Mouse (Mus musculus) cerebellum, postnatal 10 days (tissue): Measurements from ENCODE around the gene Kif21b.

Source experiments
- DNase-seq, 2 experiments: peaks; one replicate each; pipeline ENCODE4 v3.0.0; 2021; ENCODE audit warnings: mixed read lengths in 2 of 2

The Kif21b gene

DNA sequence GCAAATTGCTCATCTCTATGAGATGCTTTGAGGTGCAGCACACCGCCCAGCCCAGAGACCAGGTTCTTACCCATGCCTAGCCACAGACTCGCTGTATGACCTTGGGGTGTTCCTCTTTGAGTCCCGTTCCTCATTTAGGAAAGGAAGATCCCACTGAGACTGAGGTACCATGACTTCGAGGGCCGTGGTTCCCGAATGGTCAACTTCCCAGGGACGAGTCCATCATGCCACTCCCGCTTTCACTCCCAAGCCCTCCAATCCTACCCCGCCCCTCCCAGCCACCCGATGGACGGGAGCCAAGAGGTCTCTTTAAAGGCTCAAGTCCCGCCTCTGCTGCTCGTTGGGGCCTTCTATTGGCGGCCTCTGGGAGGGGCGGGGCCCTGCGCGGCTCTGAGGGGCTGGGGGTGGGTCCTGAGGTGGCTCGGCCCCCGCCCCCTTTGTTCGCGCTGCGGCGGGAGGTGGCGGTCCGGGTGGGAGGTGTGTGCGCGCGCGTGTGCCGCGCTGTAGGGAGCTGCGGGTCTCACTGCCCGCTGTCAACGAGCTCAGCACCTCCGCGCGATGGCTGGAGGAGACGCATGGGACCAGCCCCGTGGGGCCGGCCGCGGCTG lies at the start of gene Kif21b:
TSS of gene Kif21b (plus strand) at position 439 of the 608 bp plus-strand sequence.
- DNase-seq: peak; percentile 98 to 99

- DNase-seq: no peak
These were observed 45.1 kb upstream of the Kif21b start for GRCm38 (mm10) chr1:136085988-136086685.

DNA sequence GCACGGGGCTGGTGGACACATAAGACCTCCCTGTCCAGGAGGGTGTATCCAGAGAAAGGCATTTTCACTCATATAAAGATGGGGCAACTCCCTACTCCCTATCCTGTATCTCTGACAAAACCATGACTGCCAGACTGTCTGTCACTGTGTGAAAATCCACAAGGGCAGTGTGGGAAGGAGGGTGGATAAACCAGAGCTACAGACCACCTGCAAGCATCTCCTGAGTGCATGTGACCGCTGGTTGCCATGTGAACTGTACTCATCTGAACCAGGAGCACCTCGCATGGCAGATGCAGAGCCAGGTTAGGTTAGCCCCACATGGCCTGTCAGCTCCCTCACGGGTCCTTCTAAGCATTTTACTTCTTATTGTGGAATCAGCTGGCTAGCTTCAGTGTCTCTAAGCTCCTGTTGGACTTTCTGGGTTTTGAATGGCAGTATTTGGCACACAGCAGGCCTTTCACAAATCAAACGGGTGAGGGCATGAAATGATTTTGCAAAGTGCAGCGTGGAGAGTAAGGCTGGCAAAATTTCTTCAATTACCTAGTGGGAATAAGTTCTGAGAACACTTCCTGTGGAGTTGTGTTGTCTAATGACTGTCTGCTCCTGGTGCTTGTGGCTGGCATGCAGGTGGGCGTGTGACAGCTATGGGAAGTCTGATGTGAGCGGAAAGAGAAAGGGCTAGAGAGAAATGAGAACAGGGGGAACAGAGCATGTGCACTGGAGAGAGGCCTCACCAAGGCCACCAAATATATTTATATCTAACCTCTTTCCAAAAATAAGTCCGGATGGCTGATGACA lies 41.6 kb upstream of the Kif21b start:
- no peak for DNase-seq

DNA sequence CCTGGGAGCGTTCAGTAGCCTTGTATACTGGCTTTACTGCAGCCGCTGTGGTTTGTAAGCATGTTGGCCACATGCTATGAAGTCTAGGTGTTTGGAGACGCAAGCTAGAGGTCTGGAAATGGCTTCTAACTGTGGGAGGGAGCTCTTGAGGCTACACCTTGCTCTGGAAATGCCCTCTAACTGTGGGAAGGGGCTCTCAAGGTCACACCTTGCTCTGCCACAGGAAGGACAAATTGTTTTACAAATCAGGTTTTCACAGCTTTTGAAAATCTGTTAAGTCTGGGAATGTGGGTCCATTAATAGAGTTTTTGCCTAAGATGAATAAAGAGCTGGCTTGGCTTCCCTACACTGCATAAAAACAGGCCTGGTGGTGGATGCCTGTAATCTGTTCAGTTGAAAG lies 37.5 kb upstream of the Kif21b start:
- no peak for DNase-seq

DNA sequence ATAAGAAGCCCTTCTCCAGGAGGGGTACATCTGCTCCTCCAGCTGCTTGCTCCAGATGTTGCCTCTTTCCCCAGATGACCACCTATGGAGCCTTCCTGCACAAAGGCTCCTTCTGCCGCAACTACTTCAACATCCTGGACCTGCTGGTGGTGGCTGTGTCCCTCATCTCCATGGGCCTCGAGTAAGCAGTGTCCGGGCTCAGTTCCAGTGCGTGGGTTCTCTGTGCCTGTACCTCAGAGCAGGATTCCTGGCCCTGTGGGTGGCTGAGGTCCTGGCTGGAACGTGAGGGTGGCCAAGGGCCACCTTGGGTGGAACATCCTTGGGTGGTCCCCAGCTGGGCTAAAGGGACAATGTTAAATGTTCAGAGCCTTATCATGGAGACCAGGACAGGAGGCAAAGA lies 36.4 kb upstream of the Kif21b start:
- DNase-seq: no peak

DNA sequence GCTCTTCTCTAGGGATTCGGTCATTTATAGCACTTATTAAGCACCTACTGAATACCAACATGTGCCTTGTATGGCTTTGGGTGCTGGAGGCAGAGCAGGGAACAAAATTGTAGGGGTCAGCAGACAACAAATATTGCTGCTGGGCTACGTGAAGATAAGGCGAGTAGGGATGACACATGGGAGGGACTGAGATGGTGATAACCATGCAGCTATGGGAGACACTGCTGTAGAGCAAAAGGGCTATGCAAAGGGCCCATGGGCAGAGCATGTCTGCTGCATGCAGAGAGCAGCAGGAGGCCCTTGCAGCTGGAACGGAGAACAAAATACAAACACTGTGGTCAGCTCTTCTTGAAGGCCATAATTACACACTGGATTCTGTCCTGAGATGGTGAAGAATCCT lies 29.1 kb upstream of the Kif21b start:
- no peak for DNase-seq

- DNase-seq: peak; percentile 71 to 76
These were observed 28.6 kb upstream of the Kif21b start for GRCm38 (mm10) chr1:136102551-136102950.

DNA sequence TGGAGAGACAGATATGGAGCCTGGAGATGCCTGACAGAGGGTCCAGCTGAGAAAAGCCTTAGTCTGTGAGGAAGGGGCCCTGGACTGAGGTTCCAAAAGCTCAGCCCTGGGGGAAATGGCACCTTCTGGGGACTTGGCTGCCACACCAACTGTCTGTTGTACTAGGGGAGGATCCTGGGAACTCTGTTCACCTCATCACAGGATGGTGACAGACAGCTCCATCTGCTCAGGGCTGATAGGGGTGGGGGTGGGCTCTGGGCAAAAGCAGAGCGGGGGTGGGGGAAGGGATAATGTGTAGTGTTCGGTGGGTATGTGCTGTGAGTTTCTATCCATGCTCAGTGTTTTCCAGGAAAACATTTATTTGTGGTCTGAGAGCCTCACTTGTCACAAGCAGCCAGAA lies 28.2 kb upstream of the Kif21b start:
- DNase-seq: peak; percentile 83 to 90

DNA sequence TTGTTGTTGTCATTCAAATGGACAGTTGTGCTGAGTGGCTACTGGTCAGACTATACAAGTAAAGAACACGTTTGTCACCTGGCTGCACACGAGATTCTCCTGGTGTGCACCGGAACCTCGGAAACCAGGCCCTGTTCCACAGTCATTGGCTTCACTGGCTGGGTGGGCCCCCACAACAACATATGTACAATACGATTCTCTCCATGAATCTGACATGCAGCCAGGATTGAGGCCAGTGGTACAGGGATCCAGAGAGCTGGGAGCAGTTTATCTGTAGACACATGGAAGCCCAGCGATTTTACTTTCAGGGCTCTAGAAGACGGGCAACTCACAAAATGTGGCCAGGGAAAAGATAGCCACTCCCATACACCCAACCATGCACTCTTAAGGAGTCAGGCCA lies 27.5 kb upstream of the Kif21b start:
- DNase-seq: peak; percentile 79 to 84

DNA sequence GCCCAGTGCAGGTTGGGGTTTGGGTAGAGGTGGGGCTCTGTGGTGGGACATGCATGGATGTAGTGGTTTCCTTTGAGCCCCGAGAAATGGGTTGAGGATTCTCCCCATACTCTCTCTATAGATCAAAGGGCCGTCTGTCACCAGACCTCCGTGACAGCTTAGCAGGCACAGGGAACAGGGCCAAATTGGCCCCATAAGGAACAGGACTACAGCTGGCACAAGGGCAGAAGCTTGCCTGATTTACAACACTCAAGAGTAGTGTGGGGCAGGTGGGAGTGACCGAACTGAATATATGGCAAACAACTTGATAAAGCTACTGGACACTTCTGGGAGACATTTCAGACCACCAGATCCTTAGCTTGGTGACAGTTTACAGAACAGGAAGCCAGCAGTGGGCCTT lies 26.4 kb upstream of the Kif21b start:
- peak; percentile 58 to 74 for DNase-seq

DNA sequence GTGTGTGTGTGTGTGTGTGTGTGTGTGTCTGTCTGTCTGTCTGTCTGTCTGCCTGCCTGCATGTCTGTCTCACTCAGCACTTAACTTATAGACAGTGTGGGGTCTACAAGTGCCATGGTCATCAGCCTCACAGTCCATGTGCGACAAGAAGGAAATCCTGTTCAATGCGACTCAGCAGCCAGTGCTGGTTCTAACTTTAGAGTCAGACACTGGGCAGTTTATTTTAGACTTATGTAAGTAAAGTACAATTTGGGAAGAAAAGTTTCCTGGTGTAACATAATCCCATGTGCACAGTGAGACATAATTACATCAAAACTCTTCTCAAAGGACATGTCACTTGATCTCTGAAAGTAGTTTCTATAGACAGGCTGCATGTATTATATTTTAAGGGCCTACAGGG lies 21.7 kb upstream of the Kif21b start:
- DNase-seq: no peak

- DNase-seq: peak; percentile 73
These were observed 15.0 kb upstream of the Kif21b start for GRCm38 (mm10) chr1:136116183-136116582.

GRCm38 (mm10) chr1:136117069-136117468 lies 14.1 kb upstream of the Kif21b start:
- DNase-seq: no peak

DNA sequence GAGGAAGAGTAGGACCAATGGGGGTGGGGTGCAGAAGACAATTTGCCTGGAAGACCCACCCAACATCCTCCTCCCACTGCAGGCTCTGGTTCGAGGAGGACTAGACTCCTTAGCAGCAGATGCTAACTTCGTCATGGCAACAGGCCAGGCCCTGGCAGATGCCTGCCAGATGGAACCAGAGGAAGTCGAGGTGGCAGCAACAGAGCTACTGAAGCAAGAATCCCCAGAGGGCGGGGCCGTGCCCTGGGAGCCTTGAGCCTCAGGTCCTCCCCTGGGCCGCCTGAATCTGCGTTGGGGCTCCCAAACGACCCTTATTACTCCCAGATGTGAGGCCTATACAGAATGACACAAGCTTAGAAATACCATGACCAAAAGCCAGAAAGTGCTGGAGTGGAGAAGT lies 12.3 kb upstream of the Kif21b start:
- peak; percentile 86 to 91 for DNase-seq

GRCm38 (mm10) chr1:136119571-136120262 lies 11.5 kb upstream of the Kif21b start:
- peak; percentile 71 to 76 for DNase-seq

GRCm38 (mm10) chr1:136120263-136120603 lies 11.0 kb upstream of the Kif21b start:
- DNase-seq: no peak

GRCm38 (mm10) chr1:136120785-136121184 lies 10.4 kb upstream of the Kif21b start:
- no peak for DNase-seq

GRCm38 (mm10) chr1:136122030-136122429 lies 9.2 kb upstream of the Kif21b start:
- peak; percentile 66 to 80 for DNase-seq

GRCm38 (mm10) chr1:136126159-136126765 lies 4.9 kb upstream of the Kif21b start:
- no peak for DNase-seq

DNA sequence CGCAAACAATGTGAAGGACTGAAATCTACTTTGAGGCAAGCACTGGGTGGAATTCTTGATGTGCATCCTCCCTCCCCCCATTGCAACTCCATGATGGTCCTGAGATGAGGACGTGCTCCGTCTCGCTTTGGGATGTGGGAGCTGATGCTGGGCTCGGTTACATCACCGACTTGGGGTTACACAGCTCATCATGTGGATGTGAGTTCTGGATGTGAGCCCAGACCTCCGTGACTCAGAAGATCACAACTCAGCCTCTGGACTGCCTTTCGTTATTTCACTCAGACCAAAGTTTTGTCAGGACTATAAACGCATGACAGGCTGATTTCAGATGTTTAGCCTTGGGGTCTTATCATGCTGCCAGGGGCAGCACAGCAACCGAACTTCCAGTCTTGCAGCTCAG lies 4.3 kb upstream of the Kif21b start:
- DNase-seq: no peak

DNA sequence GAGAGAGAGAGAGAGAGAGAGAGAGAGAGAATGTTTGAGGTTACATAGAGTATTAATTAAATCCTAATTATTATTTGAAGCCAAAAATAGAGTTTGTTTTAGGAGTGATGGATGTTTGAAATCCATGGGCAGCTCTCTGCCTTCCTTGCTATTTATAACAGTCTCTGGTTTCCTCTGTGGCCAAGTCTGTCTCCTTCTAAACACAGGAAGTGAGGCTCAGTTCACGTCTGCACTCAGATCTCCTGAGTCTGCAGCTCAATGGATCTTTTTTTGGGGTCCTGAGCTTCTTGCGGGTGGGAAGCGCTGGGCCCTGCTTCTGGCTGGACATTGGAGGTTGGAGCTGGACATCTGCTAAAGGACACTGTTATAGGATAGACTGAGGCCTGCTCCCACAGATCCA lies 3.3 kb upstream of the Kif21b start:
- DNase-seq: no peak

DNA sequence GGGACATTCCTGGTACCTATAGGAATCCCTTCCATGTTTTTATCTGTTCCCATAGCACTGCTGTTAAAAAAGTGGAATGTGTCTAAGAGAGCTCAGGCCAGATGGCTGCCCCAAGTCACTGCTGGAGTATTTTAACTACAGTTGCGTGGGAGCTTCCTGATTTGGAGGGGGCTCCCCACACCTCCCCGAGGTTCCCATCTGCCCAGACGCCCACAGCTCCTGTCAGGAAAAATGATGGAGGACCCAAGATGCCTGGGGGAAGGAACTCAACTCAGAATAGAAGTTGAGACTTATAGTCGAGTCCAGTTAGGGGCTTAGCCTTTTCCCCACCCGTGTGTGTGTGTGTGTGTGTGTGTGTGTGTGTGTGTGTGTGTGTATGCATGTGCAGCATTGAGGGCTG lies 2.8 kb upstream of the Kif21b start:
- DNase-seq: no peak
